Mouse (Mus musculus): ENCODE measurements around the gene Trim26. TPM values are rescaled to one million over a fixed set of nuclear protein-coding genes. Genes with fewer than 3 reads are reported as not detected.
A peak's percentile ranks its signal among the peaks of the same experiment; 100 is the strongest.
"Not testable (repeated sequence)": the region's sequence is repeated elsewhere in the genome, so short reads cannot be mapped to it uniquely, and the experiment has no call there.

Gene Trim26
- 10.8 and 18.0 TPM in 2 replicates for total RNA-seq (2017)

DNA sequence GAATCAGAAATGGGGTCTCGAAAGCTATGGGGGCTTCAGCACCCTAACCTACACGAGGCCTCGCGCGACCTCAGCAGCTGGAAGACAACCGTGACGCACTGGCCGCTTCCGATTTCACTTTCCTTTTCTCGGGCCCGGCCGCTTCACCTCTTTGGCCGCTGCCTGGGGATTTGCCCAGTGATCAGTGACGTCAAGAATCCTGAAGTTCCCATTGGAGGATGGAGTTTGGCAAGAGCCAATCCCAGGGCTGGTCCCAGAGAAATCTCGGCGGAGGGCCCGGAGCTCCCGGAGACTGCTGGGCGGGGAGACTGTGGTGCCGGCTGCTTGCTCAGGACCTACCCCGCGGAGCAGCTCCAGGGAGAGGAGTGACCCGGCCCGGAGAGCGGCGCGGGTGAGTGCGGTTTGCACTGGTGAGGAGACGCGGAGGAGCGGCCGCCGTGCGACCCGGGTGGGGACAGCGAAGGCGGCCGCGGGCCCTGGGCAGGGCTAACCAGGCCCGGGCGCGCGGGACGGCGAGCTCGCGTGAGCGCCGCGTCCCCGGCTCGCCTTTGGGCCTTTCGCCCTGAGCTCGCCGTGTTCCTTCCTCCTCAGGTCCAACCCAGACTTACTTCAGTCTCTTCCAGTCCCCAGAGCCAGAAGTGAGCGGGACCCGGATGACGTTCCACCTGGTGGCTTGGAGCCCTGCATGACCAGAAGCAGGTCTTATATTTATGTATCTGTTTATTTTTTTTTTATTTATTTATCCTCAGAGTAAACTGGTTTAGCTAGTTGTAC lies at the start of gene Trim26:
Trim26 (plus strand) TSS at position 261 of the 774 bp plus-strand sequence.
- peak; percentile 95 for ATAC-seq (replicated peaks; ENCODE audit: low read depth, poor library complexity, severe bottlenecking)

DNA sequence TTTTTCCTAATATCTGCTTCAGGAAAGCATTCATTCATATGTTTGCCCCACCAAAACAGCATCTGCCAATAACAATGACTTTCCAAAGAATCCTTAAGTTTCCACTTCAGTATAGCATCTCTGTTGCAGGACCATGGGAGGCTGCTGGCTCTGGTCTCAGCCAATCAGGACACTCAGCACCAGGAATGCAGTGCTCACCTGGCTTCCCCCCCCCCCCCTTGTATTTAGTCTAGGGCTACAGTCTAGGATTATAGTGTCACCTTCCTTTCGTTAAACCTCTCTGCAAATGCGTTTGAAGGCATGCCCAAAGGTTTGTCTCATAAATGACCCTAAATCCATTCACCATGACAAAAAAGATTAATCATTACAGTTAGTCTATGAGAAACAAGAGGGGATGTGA lies 48.6 kb upstream of the Trim26 start:
- ATAC-seq (replicated peaks; ENCODE audit: low read depth, poor library complexity, severe bottlenecking): no peak

DNA sequence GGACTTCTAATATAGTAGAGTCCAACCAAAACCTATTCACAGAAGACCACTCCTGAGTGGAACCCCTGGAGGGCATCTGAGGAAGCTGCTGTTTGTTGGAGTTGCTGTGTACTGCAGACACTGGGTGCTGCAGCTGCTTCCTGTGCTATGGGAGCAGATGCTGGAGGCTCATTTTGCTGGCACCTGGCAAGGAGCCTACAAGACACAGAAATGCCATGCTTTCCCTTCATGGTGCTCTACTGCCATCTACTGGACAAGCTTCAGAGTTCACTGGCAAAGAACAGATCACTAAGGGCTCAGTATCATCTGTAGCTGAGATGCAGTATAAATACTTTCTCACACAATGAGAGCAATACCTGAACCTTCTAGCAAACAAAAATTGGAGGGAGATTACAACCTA lies 48.1 kb upstream of the Trim26 start:
- peak; percentile 90 for ATAC-seq (replicated peaks; ENCODE audit: low read depth, poor library complexity, severe bottlenecking)

DNA sequence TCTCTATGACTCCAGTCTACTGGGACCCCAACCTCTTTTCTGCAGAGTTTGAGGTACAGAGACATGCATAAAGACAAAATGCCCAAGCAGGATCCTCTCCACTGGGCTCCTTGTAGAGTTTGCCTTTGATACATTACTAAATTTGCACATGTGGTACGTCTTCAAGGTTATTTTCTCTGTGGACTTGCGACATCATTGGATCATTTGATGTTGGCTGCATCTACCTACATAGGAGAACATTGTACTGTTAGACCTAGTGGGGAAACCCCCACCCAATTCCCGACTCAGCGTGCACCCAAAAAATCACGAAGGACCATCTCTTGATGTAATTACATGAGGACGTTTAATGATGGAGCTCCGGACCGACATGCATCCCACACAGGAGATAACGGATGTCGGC lies 37.4 kb upstream of the Trim26 start:
- ATAC-seq (replicated peaks; ENCODE audit: low read depth, poor library complexity, severe bottlenecking): no peak

DNA sequence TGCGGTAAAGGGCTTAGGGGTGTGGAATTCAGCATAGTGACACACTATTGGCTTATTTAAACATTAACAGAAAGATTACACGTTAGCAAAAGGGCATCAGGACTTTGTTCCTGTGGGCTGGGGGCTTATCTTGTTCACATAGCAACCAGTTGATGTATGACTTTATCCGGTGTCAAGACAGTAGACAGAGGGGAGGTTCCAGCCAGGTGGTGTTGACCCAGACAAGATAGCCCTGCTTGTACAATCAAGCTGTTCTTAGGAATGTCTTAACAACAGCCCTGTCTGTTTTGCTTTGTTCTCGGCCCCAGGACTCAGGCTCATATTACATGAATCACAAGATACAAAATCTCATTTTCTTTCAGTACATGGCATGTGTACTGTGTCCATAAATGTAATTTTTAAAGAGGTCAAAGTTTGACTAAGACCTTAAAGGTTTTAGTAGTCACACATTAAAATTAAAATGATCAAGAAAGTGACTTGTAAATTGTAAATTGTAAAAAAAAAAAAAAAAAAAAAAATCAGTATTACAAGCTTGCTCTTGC lies 36.9 kb upstream of the Trim26 start:
- not testable (repeated sequence) for ATAC-seq (replicated peaks; ENCODE audit: low read depth, poor library complexity, severe bottlenecking)

DNA sequence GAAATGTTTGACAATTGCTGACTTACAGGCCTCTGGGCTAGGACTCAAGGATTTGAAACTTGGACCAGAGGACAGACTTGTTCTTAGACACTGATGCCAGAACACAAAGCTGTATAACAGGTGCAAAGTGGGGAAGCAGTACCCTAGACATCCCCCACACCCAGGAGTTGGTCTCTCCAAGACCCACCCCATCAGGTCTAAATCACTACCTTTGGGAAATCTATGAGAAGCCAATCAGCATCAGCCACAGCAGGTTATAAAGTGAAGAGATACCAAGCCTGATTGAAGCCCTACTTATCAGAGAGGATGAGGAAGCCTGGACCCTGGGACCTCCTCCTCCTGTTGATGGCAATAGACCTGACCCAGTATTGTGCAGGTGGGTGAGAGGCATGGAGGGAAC lies 25.1 kb upstream of the Trim26 start, which contains the start of gene H2-M10.6:
H2-M10.6 (plus strand) TSS at position 301 of the 400 bp plus-strand sequence.
- ATAC-seq (replicated peaks; ENCODE audit: low read depth, poor library complexity, severe bottlenecking): no peak

DNA sequence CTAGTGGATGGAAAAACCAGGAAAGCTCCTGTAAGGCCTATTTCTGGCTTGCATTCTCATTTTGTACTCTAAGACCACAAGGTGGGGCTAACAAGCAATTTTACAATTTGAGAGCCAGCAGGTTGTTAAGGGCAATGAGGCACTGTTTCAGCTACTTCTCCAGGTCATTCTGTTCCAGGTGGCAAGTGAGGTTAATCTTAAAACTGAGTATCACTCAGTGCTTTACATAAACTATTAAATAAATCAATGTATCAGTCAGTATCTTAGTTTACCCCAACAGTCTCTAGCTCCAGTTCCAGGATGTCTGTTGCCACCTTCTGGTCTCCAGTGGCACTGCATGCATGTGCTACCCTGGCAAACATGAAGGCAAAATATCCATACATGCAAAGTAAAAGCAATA lies 12.9 kb upstream of the Trim26 start:
- peak; percentile 80 for ATAC-seq (replicated peaks; ENCODE audit: low read depth, poor library complexity, severe bottlenecking)

DNA sequence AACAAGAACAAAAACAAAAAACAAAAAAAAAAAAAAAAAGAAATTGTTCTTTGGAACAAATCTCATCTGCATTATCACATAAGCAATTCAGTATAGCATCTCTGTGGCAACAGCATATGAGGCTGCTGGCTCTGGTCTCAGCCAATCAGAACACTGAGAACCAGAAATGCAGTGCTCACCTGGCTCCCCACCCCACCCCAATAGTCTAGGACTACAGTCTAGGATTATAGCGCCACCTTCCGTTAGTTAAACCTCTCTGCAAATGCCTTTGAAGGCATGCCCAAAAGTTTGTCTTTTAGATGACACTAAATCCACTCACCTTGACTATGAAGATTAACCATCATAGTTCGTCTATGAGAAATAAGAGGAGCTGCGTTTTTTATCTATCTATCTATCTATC lies 11.4 kb upstream of the Trim26 start:
- peak; percentile 43; the same call in 1 of the 2 replicates for ATAC-seq (replicated peaks; ENCODE audit: low read depth, poor library complexity, severe bottlenecking)

DNA sequence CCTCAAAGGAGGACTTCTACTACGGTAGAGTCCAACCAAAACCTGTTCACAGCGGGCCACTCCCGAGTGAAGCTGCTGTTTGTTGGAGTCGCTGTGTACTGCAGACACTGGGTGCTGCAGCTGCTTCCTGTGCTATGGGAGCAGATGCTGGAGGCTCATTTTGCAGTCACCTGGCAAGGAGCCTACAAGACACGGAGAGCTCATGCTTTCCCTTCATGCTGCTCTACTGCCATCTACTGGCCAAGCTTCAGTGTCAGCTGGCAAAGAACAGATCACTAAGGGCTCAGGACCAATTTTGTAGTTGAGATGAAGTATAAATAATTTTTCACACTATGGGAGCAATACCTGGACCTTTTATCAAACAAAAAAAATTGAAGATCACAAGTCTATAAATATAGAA lies 10.9 kb upstream of the Trim26 start:
- peak; percentile 82 for ATAC-seq (replicated peaks; ENCODE audit: low read depth, poor library complexity, severe bottlenecking)

DNA sequence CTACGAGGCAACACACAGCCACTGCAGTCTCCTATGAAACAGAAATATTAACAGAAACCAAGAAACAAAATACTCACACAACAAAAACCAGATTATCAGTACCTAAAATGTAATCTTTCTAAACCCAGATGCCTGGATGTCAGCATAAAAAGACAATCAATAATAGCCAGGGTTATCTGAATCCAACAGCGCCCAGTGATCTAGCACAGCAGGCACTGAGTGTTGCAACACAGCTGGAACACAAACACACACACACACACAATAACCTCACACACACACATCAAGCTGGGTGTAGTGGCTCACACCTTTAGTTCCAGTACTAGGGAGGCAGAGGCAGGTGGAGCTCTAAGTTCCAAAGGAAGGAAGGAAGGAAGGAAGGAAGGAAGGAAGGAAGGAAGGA lies 8.4 kb upstream of the Trim26 start:
- ATAC-seq (replicated peaks; ENCODE audit: low read depth, poor library complexity, severe bottlenecking): no peak

DNA sequence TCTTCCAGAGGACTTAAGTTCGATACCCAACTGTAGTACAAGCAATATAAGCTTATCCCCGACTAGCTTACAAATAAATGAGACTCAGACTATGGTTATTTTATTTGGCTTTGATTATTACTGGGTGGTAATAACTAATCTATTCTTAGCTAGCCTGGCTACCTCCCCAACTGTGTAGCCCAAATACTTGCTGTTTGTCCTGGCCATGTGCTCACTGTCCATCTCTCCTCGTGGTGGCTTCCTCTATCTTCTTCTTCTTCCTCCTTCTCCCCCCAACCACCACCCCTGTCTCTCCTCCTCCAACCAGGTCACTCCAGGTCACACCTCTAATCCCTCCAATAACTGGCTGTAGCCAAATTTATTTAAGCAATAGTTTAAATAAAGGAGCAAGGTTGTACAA lies 6.5 kb upstream of the Trim26 start:
- ATAC-seq (replicated peaks; ENCODE audit: low read depth, poor library complexity, severe bottlenecking): no peak

DNA sequence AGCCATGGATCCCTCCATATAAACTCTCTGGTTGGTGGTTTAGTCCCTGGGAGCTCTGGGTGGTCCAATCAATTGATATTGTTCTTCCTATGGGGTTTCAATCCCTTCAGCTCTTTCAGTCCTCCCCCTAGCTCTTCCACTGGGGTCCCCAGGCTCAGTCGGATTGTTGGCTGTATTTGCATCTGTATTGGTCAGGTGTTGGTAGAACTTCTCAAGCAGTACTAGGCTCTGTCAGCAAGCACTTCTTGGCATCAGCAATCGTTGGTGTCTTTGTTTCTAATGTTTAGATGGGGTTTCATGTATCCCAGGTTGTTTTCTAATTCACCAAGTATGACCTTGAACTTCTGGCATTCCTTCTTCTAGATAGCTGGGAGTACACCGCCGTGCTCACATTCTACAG lies 4.2 kb upstream of the Trim26 start:
- ATAC-seq (replicated peaks; ENCODE audit: low read depth, poor library complexity, severe bottlenecking): no peak

DNA sequence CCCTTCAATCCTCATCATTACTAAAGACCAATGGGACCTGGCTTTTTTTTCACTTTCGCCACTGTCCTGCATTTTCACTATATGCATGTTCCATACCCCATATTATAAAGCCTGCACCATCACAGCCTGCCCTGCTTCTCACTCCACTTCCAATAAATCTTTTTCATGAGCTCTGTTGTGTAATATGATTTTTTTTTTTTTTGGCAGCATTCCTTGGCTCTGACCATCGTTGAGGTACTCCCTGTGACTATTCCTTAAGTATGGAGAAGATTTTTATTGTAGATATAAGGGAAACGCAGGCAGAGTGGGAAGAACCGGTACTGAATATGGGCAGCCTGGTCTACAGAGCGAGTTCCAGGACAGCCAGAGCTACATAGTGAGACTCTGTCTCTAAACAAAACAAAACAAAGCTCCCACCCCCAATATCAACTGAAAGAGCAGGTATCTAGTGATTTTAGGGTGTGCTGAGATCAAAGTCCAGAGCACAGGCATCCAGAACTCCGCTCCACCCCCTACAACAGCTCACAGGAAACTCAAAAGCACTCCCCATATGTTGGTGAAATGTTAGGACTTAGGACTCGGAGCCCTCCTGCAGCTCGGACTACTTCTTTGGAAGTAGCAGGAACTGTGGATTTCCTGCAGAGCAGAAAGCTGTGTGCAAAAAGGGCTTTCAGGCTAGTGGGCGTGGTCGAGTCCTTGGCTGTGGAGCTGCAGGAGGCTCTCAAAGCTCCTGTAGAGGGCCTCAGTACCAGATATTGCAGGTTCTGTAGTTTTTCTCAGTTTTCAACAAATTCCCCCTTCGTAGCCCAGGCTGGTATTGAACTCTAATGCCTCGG lies 1.1 kb upstream of the Trim26 start:
- peak; percentile 53; the same call in 1 of the 2 replicates for ATAC-seq (replicated peaks; ENCODE audit: low read depth, poor library complexity, severe bottlenecking)

DNA sequence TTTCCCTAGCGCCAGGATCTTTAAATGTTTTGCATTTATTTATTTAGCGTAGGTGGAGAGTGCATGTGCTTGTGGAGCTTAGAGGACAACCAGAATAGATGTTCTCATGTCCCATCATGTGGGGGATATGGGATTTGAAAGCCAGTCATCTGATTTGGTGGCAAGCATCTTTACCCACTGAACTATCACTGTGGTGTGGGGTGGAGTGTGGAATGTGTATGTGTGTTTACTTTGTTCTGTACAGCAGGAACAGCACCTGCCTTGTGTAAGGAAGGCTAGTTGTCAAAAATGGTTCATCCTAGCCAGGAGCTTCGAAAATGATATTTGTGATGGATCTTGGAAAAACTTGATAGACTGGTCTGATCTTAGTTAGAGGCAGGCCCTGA lies 514 bp upstream of the Trim26 start:
- peak; percentile 29 for ATAC-seq (replicated peaks; ENCODE audit: low read depth, poor library complexity, severe bottlenecking)

DNA sequence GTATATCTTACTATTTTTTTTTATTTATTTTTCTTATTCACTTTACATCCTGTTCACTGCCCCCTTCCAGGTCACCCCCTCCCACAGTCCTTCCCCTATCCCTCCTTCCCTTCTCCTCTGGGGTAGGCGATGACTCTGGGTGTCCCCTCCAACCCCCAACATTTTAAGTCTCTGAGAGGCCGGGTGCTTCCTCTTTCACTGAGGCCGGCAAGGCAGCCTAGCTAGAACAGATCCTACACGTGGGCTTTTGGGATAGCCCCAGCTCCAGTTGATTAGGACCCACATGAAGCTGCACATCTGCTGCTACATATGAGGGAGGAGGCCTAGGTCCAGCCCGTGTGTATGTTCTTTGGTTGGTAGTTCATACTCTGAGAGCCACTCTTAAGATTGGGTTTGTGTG lies 2.1 kb downstream of the Trim26 start:
- ATAC-seq (replicated peaks; ENCODE audit: low read depth, poor library complexity, severe bottlenecking): no peak

DNA sequence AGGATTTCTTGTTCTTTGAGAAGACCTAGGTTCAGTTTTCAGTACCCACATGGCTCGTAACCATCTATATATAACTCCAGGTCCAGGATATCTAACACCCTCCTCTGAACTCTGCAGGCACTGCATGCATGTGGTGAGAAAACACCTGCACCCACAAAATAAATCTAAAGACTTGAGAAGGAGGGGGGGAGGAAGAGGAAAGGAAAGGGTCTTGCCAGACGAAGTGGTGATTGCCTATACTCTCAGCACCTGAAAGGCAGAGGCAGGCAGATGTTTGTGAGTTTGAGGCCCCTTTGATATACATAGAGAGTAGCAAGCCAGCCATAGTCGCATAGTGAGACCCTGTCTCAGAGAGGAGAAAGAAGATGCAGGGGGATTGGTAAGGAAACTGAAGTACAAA lies 3.0 kb downstream of the Trim26 start:
- ATAC-seq (replicated peaks; ENCODE audit: low read depth, poor library complexity, severe bottlenecking): no peak

DNA sequence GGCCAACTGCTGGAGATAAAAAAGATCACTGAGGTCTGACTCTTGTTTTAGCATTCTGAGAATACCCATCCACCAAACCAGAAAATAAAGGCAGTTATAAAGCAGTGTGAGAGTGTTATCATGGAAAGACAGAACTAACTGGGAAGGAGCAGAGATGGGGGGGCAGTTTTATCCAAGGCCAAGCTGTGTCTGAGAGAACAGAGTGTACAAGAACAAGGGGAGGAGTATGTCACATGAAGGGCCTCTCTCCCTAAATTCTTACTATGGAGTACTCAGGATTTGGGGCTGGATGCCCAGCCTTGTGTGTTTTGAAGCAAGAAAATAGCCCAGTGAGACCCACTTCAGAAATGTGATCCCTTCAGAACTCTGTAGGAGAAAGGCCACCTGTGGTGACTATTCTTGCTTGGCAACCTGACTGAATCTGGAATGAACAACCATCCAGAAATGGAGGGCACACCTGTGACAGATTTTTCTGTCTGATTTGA lies 4.1 kb downstream of the Trim26 start:
- no peak for ATAC-seq (replicated peaks; ENCODE audit: low read depth, poor library complexity, severe bottlenecking)

DNA sequence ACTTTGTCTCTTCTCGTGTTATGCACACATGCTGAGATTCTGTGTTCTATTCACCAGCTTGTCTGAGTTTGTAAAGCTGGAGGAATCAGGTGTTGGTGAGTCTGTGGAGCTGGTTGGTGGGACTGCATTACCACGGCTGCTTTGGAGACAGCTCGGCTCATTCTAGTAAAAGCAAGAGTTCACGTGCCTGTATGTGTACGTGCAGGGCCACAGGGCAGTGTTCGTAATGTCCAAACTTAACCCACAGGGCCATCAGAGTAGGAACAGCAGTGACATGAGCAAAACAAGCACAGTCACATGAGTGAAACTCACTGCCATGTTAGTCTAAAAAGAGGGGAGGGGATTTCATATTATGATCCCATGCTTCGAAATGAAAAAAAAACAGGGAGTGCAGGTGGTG lies 6.8 kb downstream of the Trim26 start:
- no peak for ATAC-seq (replicated peaks; ENCODE audit: low read depth, poor library complexity, severe bottlenecking)

DNA sequence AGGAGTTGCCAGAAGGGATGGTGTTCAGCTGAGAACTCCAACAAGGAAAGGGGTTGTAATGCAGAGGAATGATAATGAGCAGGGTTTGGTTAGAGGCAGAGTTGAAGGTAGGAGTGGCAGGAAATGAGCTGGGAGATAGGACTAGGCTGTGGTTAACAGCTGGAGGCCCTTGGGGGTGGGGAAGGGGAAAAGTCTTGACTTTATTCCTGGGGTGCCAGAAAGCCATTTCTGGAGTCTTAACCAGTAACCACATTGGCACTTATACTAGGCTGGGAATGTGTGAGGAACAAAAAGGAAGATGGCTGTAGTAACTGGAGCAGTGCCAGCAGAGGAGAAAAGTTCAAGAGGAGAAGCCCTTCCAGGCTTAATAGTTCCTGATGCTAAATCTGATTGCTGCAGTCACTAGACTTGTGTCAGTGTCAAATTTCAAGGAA lies 7.4 kb downstream of the Trim26 start:
- ATAC-seq (replicated peaks; ENCODE audit: low read depth, poor library complexity, severe bottlenecking): peak; percentile 92

DNA sequence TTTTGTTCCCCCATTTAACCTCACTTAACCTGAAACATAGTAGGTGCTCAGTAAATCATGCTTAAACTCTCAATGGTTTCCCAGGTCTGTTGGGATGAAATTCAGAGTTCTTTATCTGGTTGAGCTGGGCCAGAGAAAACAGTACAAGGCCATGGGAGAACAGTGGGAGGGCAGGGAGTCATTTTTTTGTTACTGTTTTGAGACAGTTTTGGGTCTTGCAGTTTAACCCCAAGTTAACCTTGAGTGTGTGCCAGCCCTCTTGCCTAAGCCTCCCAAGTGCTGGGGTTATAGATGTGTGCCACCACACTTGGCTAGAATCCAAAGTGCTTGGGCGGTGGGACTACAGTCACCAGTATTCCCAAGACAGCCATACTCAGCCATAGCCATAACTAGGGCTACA lies 7.8 kb downstream of the Trim26 start:
- no peak for ATAC-seq (replicated peaks; ENCODE audit: low read depth, poor library complexity, severe bottlenecking)

DNA sequence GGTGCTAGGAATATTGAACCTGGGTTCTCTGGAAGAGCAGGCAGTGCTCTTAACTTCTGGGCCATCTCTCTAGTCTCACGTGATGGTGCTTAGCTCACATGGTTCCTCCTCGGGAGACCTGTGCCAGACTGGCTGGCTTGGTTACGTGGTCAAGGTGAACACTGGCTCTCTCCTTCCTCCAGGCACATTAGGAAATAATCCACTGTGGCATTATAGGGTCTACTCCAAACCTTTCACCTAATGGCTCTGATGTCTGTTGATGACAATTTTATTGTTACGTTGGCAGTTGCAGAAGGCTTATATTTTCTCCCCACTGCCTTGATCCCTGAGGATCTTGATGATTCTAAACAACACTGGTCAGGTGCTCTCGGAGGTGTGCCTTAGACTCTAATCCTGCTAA lies 12.0 kb downstream of the Trim26 start:
- no peak for ATAC-seq (replicated peaks; ENCODE audit: low read depth, poor library complexity, severe bottlenecking)

All from common myeloid progenitor, adult 5-6 weeks (primary cell).